Mouse (Mus musculus) kidney, postnatal 0 days (tissue): ENCODE results near the gene Cfap46. TPM values are rescaled to one million over a fixed set of nuclear protein-coding genes. Genes with fewer than 3 reads are reported as not detected.

Experiments used
- ATAC-seq: fragments of 200-750 bp; cut with Nextera tagmentation; replicated peaks from 2 replicates; pipeline ENCODE4 v1.8.0; 2017; ENCODE audit warnings: low read depth, moderate number of reproducible peaks, moderate TSS enrichment, moderate library complexity; ENCODE audit not compliant: low FRiP score
- DNase-seq: peaks from one replicate; pipeline ENCODE4 v3.0.0-alpha.2; 2016; ENCODE audit warnings: low spot score
- H3K27ac ChIP-seq: fragments of 300-500 bp; sonication (generic); 2 replicates; pipeline ENCODE4 v1.5.1; 2014; ENCODE audit warnings: mild to moderate bottlenecking
- H3K27me3 ChIP-seq: fragments of 300-500 bp; sonication (generic); 2 replicates; pipeline ENCODE4 v1.6.1; 2014; ENCODE audit warnings: low read length, mixed read lengths; ENCODE audit not compliant: insufficient read depth
- H3K36me3 ChIP-seq: fragments of 300-500 bp; sonication (generic); 2 replicates; pipeline ENCODE4 v1.6.1; 2014; ENCODE audit warnings: low read length, mixed read lengths; ENCODE audit not compliant: insufficient read depth
- H3K4me1 ChIP-seq: fragments of 300-500 bp; sonication (generic); replicated peaks from 2 replicates; pipeline ENCODE4 v1.6.1; 2014; ENCODE audit warnings: antibody characterized with exemption, low read length, mixed read lengths; ENCODE audit not compliant: insufficient read depth
- H3K4me2 ChIP-seq: fragments of 300-500 bp; sonication (generic); 2 replicates; pipeline ENCODE4 v1.6.1; 2014; ENCODE audit warnings: mild to moderate bottlenecking, low read length, moderate library complexity, mixed read lengths
- H3K4me3 ChIP-seq: fragments of 300-500 bp; sonication (generic); replicated peaks from 2 replicates; pipeline ENCODE4 v1.5.1; 2014; ENCODE audit warnings: low read depth, low read length
- H3K9ac ChIP-seq: fragments of 300-500 bp; sonication (generic); 2 replicates; pipeline ENCODE4 v1.6.1; 2014; ENCODE audit warnings: low read depth, low read length
- H3K9me3 ChIP-seq: fragments of 300-500 bp; sonication (generic); replicated peaks from 2 replicates; pipeline ENCODE4 v1.6.1; 2016; ENCODE audit warnings: low read length, inconsistent platforms, mixed read lengths
- CTCF ChIP-seq: IDR thresholded peaks from 2 replicates; pipeline ENCODE4 v1.5.1; 2016; ENCODE audit warnings: antibody characterized with exemption, low read depth, mild to moderate bottlenecking, moderate library complexity
- WGBS: fragments of 180-500 bp; shearing (Covaris S2); extraction: QIAGEN DNeasy Blood & Tissue Kit; methylation state at CpG from one replicate; pipeline ENCODE4 v1.1.7; 2014; 5-methylcytosine and 5-hydroxymethylcytosine counted together
- polyA plus RNA-seq: library from polyadenylated mRNA; unstranded; fragments of >200 nt; fragmentation: Nextera tagmentation; extraction: Ambion mirVana; gene quantifications from 2 replicates; pipeline ENCODE4 v1.2.1, GENCODE M21; 2015

The Cfap46 gene
- polyA plus RNA-seq, 1 experiment from 2014 or later, result not detected

DNA sequence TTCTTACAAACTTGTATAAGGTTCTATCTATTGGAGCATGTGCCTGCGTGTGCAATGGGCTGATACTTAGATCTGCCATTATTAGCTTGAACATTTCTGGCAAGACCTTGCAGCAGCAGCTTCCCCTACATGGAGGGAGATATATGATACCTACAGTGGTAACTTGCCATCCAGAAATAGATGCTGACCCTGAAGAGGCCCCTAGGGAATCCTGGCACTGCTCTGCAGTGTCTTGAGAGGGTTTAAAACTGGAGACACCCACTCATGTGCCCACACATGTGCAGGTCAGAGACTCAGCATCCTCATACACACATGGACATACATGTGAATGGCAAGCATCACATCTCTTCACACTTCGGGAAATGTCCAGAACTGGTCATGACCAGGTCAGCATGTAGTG is 119.5 kb downstream of the Cfap46 start:
- Histone ChIP-seq H3K4me1 (no peaks in the 10 kb centered on the region), H3K9ac (no peak overlapping the region), H3K27me3 (no peaks in the 10 kb centered on the region), H3K36me3 (0 out of 2 replicates have a peak, but pooled peaks cover 18% of the 10 kb centered on the region), H3K4me3 (no peak overlapping the region), H3K4me2 (no peak overlapping the region), H3K27ac (no peak overlapping the region), H3K9me3 (no peaks in the 10 kb centered on the region)
- ATAC-seq (no peak), DNase-seq (no peak)
- 84% methylated on average over 2 of the region's 2 CpGs for WGBS
- TF ChIP-seq CTCF, result no peak

- Histone ChIP-seq H3K27ac (no peak overlapping the region), H3K36me3 (0 out of 2 replicates have a peak, but pooled peaks cover 21% of the 10 kb centered on the region), H3K4me3 (no peak overlapping the region), H3K4me2 (no peak overlapping the region), H3K4me1 (no peaks in the 10 kb centered on the region), H3K9ac (no peak overlapping the region), H3K27me3 (no peaks in the 10 kb centered on the region), H3K9me3 (no peaks in the 10 kb centered on the region)
- no peak for TF ChIP-seq CTCF
- no peak for DNase-seq
- 85% methylated on average over 4 of the region's 4 CpGs for WGBS
- no peak for ATAC-seq
These were observed 120.2 kb downstream of the Cfap46 start for GRCm38 (mm10) chr7:139563425-139563824.

- ATAC-seq, result peak; percentile 73
- DNase-seq, result no peak
- H3K9me3 ChIP-seq, result no peaks in the 10 kb centered on the region
- WGBS, result 69% methylated on average over 10 of the region's 10 CpGs
- H3K36me3 ChIP-seq, result 0 out of 2 replicates have a peak, but pooled peaks cover 13% of the 10 kb centered on the region
- no peak overlapping the region for H3K4me3 ChIP-seq
- no peaks in the 10 kb centered on the region for H3K27me3 ChIP-seq
- no peak overlapping the region for H3K9ac ChIP-seq
- H3K4me1 ChIP-seq, result no peaks in the 10 kb centered on the region
- no peak overlapping the region for H3K4me2 ChIP-seq
- no peak overlapping the region for H3K27ac ChIP-seq
- TF ChIP-seq CTCF, result no peak
These were observed 124.0 kb downstream of the Cfap46 start for GRCm38 (mm10) chr7:139559659-139560058.

- Histone ChIP-seq H3K27ac (no peak overlapping the region), H3K9me3 (no peaks in the 10 kb centered on the region), H3K36me3 (0 out of 2 replicates have a peak, but pooled peaks cover 7% of the 10 kb centered on the region), H3K4me2 (no peak overlapping the region), H3K27me3 (no peaks in the 10 kb centered on the region), H3K9ac (no peak overlapping the region), H3K4me1 (no peaks in the 10 kb centered on the region), H3K4me3 (no peak overlapping the region)
- no peak for TF ChIP-seq CTCF
- WGBS, result 41% methylated on average over 10 of the region's 10 CpGs
- ATAC-seq, result no peak
- DNase-seq, result no peak
These were observed 126.7 kb downstream of the Cfap46 start for GRCm38 (mm10) chr7:139556746-139557526.

GRCm38 (mm10) chr7:139556331-139556730 is 127.3 kb downstream of the Cfap46 start:
- DNase-seq, result no peak
- H3K27me3 ChIP-seq, result no peaks in the 10 kb centered on the region

DNA sequence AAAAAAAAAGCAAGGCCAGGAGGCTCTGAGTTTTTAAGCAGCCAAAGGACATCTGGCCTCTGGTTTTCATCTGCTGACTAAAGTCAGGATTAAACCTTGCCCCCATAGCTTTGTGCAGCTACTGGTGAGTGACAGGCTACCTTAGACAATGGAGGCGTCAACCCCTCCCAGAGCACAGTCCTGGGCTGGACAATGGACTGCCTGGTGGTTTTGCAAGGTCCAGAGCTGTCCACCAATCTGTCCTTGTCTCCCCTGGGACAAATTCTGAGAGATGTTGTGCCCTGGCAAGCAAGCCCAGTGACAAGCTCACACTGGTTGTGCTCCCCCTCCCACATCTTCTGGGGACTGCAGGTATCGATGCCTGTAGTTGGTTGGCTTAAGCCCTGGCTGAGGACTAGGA is 132.1 kb downstream of the Cfap46 start:
- Histone ChIP-seq H3K9me3 (no peaks in the 10 kb centered on the region), H3K9ac (no peak overlapping the region), H3K4me1 (no peaks in the 10 kb centered on the region), H3K27me3 (no peaks in the 10 kb centered on the region), H3K36me3 (no peaks in the 10 kb centered on the region), H3K4me2 (no peak overlapping the region), H3K27ac (no peak overlapping the region), H3K4me3 (no peak overlapping the region)
- ATAC-seq (no peak), DNase-seq (no peak)
- WGBS, result 90% methylated on average over 2 of the region's 2 CpGs
- TF ChIP-seq CTCF, result no peak

More at GRCm38 (mm10) chr7:139556331-139556730, 127.3 kb downstream of the Cfap46 start:
- Histone ChIP-seq H3K4me1 (no peaks in the 10 kb centered on the region), H3K36me3 (0 out of 2 replicates have a peak, but pooled peaks cover 7% of the 10 kb centered on the region), H3K9ac (no peak overlapping the region), H3K4me2 (no peak overlapping the region), H3K4me3 (no peak overlapping the region), H3K27ac (no peak overlapping the region), H3K9me3 (no peaks in the 10 kb centered on the region)
- no peak for TF ChIP-seq CTCF
- WGBS, result 44% methylated on average over 5 of the region's 5 CpGs
- no peak for ATAC-seq

Other genes with a start within 250 kb of the Cfap46 start
- 0.11 and 0.20 TPM in 2 replicates for gene Nkx6-2, start 101.0 kb downstream of the Cfap46 start, polyA plus RNA-seq
- gene Adgra1, start 150.4 kb upstream of the Cfap46 start, polyA plus RNA-seq, result 0.50 and 1.3 TPM in 2 replicates
- 0.09 and 0.18 TPM in 2 replicates for gene Kndc1, start 210.9 kb upstream of the Cfap46 start, polyA plus RNA-seq